Mouse (Mus musculus) MEL (cell line): ENCODE measurements around the gene Sort1. TPM values are rescaled to one million over a fixed set of nuclear protein-coding genes. Genes with fewer than 3 reads are reported as not detected.

Source experiments
- DNase-seq: peaks from one replicate; pipeline ENCODE4 v3.0.0; 2011; ENCODE audit warnings: low read depth, low spot score
- H3K27ac ChIP-seq: 2 replicates; pipeline ENCODE4 v1.5.1; 2012; ENCODE audit warnings: low read depth, mild to moderate bottlenecking, control low read depth, low read length, moderate library complexity; ENCODE audit not compliant: control insufficient read depth
- H3K27me3 ChIP-seq, 2 experiments: fragments of 150-350 bp in 1 of 2; sonication (generic) in 1 of 2; 2 replicates each; pipeline ENCODE4 v1.6.1; 2012; ENCODE audit warnings: low read length in 2 of 2, mild to moderate bottlenecking in 2 of 2, improper control_type of control experiment in 1 of 2, moderate library complexity in 1 of 2; ENCODE audit not compliant: insufficient read depth in 2 of 2, control insufficient read depth in 1 of 2
- H3K36me3 ChIP-seq, 2 experiments: 2 replicates each; pipeline ENCODE4 v1.6.1; 2012 to 2014; ENCODE audit warnings: low read length in 2 of 2, improper control_type of control experiment in 1 of 2, inconsistent platforms in 1 of 2, mild to moderate bottlenecking in 1 of 2; ENCODE audit not compliant: insufficient read depth in 2 of 2, control insufficient read depth in 1 of 2
- H3K4me1 ChIP-seq, 2 experiments: fragments of 150-350 bp in 1 of 2; sonication (generic) in 1 of 2; 2 replicates each; pipeline ENCODE4 v1.6.1; 2012; ENCODE audit warnings: low read length in 2 of 2, improper control_type of control experiment in 1 of 2, mild to moderate bottlenecking in 1 of 2; ENCODE audit not compliant: insufficient read depth in 2 of 2, control insufficient read depth in 1 of 2
- H3K4me3 ChIP-seq, 2 experiments: fragments of 150-350 bp in 1 of 2; sonication (generic) in 1 of 2; 2 replicates each; pipeline ENCODE4 v1.5.1; 2012; ENCODE audit warnings: low read depth in 2 of 2, low read length in 2 of 2, mild to moderate bottlenecking in 2 of 2, moderate library complexity in 2 of 2, control low read depth in 1 of 2, improper control_type of control experiment in 1 of 2; ENCODE audit not compliant: control insufficient read depth in 1 of 2, insufficient read depth in 1 of 2
- H3K79me2 ChIP-seq: 2 replicates; pipeline ENCODE4 v1.6.1; 2012; ENCODE audit warnings: mild to moderate bottlenecking, low read length, moderate library complexity; ENCODE audit not compliant: control insufficient read depth, poor library complexity, insufficient read depth
- H3K9ac ChIP-seq: 2 replicates; pipeline ENCODE4 v1.6.1; 2012; ENCODE audit warnings: low read depth, mild to moderate bottlenecking, control low read depth, low read length, moderate library complexity; ENCODE audit not compliant: control insufficient read depth, poor library complexity, severe bottlenecking
- H3K9me3 ChIP-seq: fragments of 150-350 bp; sonication (generic); replicated peaks from 2 replicates; pipeline ENCODE4 v1.6.1; 2012; ENCODE audit warnings: mild to moderate bottlenecking, low read length, improper control_type of control experiment, moderate library complexity; ENCODE audit not compliant: insufficient read depth
- BHLHE40 ChIP-seq: IDR thresholded peaks from 2 replicates; pipeline ENCODE4 v1.6.1; 2012; ENCODE audit warnings: low read depth, mild to moderate bottlenecking, inconsistent platforms, low read length, improper control_type of control experiment, borderline replicate concordance
- CTCF ChIP-seq, 3 experiments: IDR thresholded peaks in 2 of 3; conservative IDR thresholded peaks in 1 of 3; 2 replicates each; pipeline ENCODE4 v1.5.1; 2011 to 2012; ENCODE audit warnings: low read length in 3 of 3, low read depth in 2 of 3, mild to moderate bottlenecking in 2 of 3, improper control_type of control experiment in 1 of 3, inconsistent platforms in 1 of 3, mixed read lengths in 1 of 3, moderate library complexity in 1 of 3; ENCODE audit not compliant: control insufficient read depth in 1 of 3, insufficient read depth in 1 of 3, poor library complexity in 1 of 3, severe bottlenecking in 1 of 3
- E2F4 ChIP-seq: IDR thresholded peaks from 2 replicates; pipeline ENCODE4 v1.6.1; 2011; ENCODE audit warnings: low read depth, low read length, improper control_type of control experiment, borderline replicate concordance
- ELF1 ChIP-seq: IDR thresholded peaks from 2 replicates; pipeline ENCODE4 v1.6.1; 2014; ENCODE audit warnings: low read depth, mild to moderate bottlenecking, inconsistent platforms, low read length, improper control_type of control experiment, moderate library complexity
- ETS1 ChIP-seq: IDR thresholded peaks from 2 replicates; pipeline ENCODE4 v1.6.1; 2012; ENCODE audit warnings: low read depth, mild to moderate bottlenecking, inconsistent platforms, low read length, improper control_type of control experiment, moderate library complexity
- GABPA ChIP-seq: IDR thresholded peaks from 2 replicates; pipeline ENCODE4 v1.6.1; 2012; ENCODE audit warnings: low read depth, mild to moderate bottlenecking, inconsistent platforms, low read length, improper control_type of control experiment, moderate library complexity
- JUND ChIP-seq: IDR thresholded peaks from 2 replicates; pipeline ENCODE4 v1.6.1; 2011; ENCODE audit warnings: low read depth, mild to moderate bottlenecking, improper control_type of control experiment, low read length
- MAX ChIP-seq: IDR thresholded peaks from 2 replicates; pipeline ENCODE4 v1.6.1; 2011; ENCODE audit warnings: low read length, improper control_type of control experiment
- MEF2A ChIP-seq: IDR thresholded peaks from 2 replicates; pipeline ENCODE4 v1.6.1; 2014; ENCODE audit warnings: low read depth, mild to moderate bottlenecking, inconsistent platforms, low read length, improper control_type of control experiment; ENCODE audit not compliant: poor library complexity, insufficient replicate concordance, severe bottlenecking; ENCODE audit errors: extremely low read depth
- MXI1 ChIP-seq: IDR thresholded peaks from 2 replicates; pipeline ENCODE4 v1.6.1; 2011; ENCODE audit warnings: mild to moderate bottlenecking, low read depth, low read length, improper control_type of control experiment
- MYC ChIP-seq: IDR thresholded peaks from 2 replicates; pipeline ENCODE4 v1.6.1; 2011; ENCODE audit warnings: low read depth, mild to moderate bottlenecking, low read length, improper control_type of control experiment, moderate library complexity
- POLR2AphosphoS5 ChIP-seq: IDR thresholded peaks from 2 replicates; pipeline ENCODE4 v1.6.1; 2012; ENCODE audit warnings: low read depth, borderline replicate concordance, mild to moderate bottlenecking, inconsistent platforms, low read length, moderate library complexity, mixed read lengths
- RAD21 ChIP-seq: IDR thresholded peaks from 2 replicates; pipeline ENCODE4 v1.6.1; 2011; ENCODE audit warnings: mild to moderate bottlenecking, low read depth, low read length, improper control_type of control experiment
- SIN3A ChIP-seq: IDR thresholded peaks from 2 replicates; pipeline ENCODE4 v1.6.1; 2012; ENCODE audit warnings: low read length, improper control_type of control experiment, inconsistent platforms
- SMC3 ChIP-seq: IDR thresholded peaks from 2 replicates; pipeline ENCODE4 v1.6.1; 2011; ENCODE audit warnings: low read depth, low read length, improper control_type of control experiment
- TCF12 ChIP-seq: IDR thresholded peaks from 2 replicates; pipeline ENCODE4 v1.6.1; 2014; ENCODE audit warnings: low read depth, mild to moderate bottlenecking, inconsistent platforms, low read length, improper control_type of control experiment, moderate library complexity
- UBTF ChIP-seq: IDR thresholded peaks from 2 replicates; pipeline ENCODE4 v1.6.1; 2012; ENCODE audit warnings: low read depth, mild to moderate bottlenecking, inconsistent platforms, low read length, improper control_type of control experiment, moderate library complexity, borderline replicate concordance; ENCODE audit not compliant: insufficient read depth
- USF1 ChIP-seq: IDR thresholded peaks from 2 replicates; pipeline ENCODE4 v1.6.1; 2014; ENCODE audit warnings: low read depth, mild to moderate bottlenecking, inconsistent platforms, low read length, improper control_type of control experiment, moderate library complexity
- ZC3H11A ChIP-seq: IDR thresholded peaks from 2 replicates; pipeline ENCODE4 v1.6.1; 2012; ENCODE audit warnings: low read depth, mild to moderate bottlenecking, inconsistent platforms, low read length, improper control_type of control experiment
- ZMIZ1 ChIP-seq: IDR thresholded peaks from 2 replicates; pipeline ENCODE4 v1.6.1; 2012; ENCODE audit warnings: low read depth, mild to moderate bottlenecking, inconsistent platforms, low read length, improper control_type of control experiment, moderate library complexity
- ZNF384 ChIP-seq: IDR thresholded peaks from 2 replicates; pipeline ENCODE4 v1.6.1; 2012; ENCODE audit warnings: low read depth, mild to moderate bottlenecking, inconsistent platforms, low read length, improper control_type of control experiment
- polyA plus RNA-seq, 2 experiments: library from polyadenylated mRNA; stranded (reverse) in 1 of 2; unstranded in 1 of 2; fragments of >175 nt in 1 of 2; fragments of >200 nt in 1 of 2; gene quantifications; 2 replicates each; pipeline versions ENCODE4 v1.2.1 to v1.2.4; 2012; ENCODE audit warnings: low replicate concordance in 2 of 2, low read depth in 1 of 2; ENCODE audit not compliant: insufficient read length in 2 of 2, insufficient read depth in 1 of 2, missing spikeins in 1 of 2
- total RNA-seq: library from RNA; depleted of rRNA; stranded (reverse); fragments of 300-350 nt; gene quantifications from 2 replicates; pipeline ENCODE4 v1.2.3, GENCODE M21; 2012

Sort1 gene
- total and polyA plus RNA-seq, 3 experiments = 10.2 to 28.3 (median 22.7) TPM

DNA sequence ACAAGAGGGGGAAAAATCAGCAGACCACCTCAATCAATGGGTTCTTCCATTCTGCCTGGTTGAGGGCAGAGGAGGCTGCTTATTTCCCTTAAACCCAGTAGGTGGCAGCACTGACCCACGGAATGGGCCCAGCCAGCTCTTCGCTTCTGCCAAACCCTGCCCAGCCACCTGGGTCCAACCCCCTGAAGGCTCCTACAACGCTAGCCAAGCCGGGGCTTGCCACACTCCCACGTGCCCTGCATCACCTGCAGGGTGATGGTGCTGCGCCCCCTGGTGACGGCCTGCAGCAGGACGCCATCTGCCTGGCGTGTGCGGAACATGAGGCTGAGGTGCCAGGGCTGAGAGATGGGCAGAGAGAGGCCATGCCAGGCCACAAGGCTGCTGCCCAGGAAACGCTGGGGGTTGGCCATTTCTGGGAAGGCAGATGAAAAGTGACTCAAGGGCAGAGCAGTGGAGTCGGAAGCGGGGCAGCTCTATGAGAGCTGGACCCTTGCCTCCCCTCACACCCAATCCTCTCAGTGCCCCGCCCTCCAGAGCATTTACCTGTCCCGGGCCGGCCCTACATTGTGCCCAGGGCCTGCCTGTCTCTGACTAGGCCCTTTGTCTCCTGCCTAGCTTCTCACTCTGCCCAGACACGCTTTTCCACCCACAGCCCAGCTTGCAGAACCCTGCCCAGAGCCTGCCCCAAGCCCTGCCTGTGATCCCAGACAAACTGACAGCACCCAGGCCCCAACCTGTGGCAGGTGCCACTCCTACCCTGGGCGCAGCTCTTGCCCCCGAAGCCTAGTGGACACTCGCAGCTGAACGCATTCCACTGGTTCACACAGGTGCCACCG lies 118.0 kb downstream of the Sort1 start:
- peak; percentile 90 for DNase-seq
- H3K27me3 ChIP-seq = no peaks in the 10 kb centered on the region
- no peak overlapping the region for H3K9ac ChIP-seq
- no peaks in the 10 kb centered on the region for H3K9me3 ChIP-seq
- no peaks in the 10 kb centered on the region for H3K79me2 ChIP-seq
- H3K4me1 ChIP-seq = no peaks in the 10 kb centered on the region
- H3K27ac ChIP-seq = no peak overlapping the region
- H3K4me3 ChIP-seq = no peak overlapping the region
- TF ChIP-seq MEF2A = no peak
- TF ChIP-seq ETS1 = peak; percentile 25; the same call in 1 of the 2 replicates
- no peak for TF ChIP-seq E2F4
- no peak for TF ChIP-seq UBTF
- peak; percentile 88 for TF ChIP-seq BHLHE40
- no peak for TF ChIP-seq POLR2AphosphoS5
- 0 out of 2 replicates have a peak, but pooled peaks have one; percentile 17 for TF ChIP-seq ELF1
- TF ChIP-seq MYC = peak; percentile 97
- no peak for TF ChIP-seq GABPA
- peak; percentile 92 for TF ChIP-seq SIN3A
- no peak for TF ChIP-seq ZMIZ1
- no peak for TF ChIP-seq ZNF384
- peak; percentile 87 for TF ChIP-seq SMC3
- TF ChIP-seq CTCF (IDR thresholded peaks at IDR 0.05 in 2 of 3, conservative IDR thresholded peaks at IDR 0.05 in 1 of 3; ENCODE audit: control insufficient read depth in 1 of 3, insufficient read depth in 1 of 3, low read depth in 2 of 3, low read length in 3 of 3, poor library complexity in 1 of 3, severe bottlenecking in 1 of 3) = peak; percentile 78 to 96 (median 79)
- 0 out of 2 replicates have a peak, but pooled peaks have one; percentile 28 for TF ChIP-seq TCF12
- TF ChIP-seq MAX = peak; percentile 92
- peak; percentile 96 for TF ChIP-seq MXI1
- TF ChIP-seq ZC3H11A = peak; percentile 68
- peak; percentile 87 for TF ChIP-seq USF1
- peak; percentile 94 for TF ChIP-seq RAD21
- TF ChIP-seq JUND = no peak
- H3K36me3 ChIP-seq = no peaks in the 10 kb centered on the region
